Mouse (Mus musculus) midbrain, embryonic 13.5 days (tissue): Measurements from ENCODE around the gene Rhobtb1. TPM values are rescaled to one million over a fixed set of nuclear protein-coding genes. Genes with fewer than 3 reads are reported as not detected.

Experiments used
- ATAC-seq: fragments of 200-750 bp; cut with Nextera tagmentation; 2 replicates; pipeline ENCODE4 v1.8.0; 2017; ENCODE audit warnings: mild to moderate bottlenecking, moderate TSS enrichment, moderate library complexity
- H3K27ac ChIP-seq: fragments of 300-500 bp; sonication (generic); 2 replicates; pipeline ENCODE4 v1.5.1; 2015; ENCODE audit warnings: inconsistent platforms, mild to moderate bottlenecking, moderate library complexity
- H3K27me3 ChIP-seq: fragments of 300-500 bp; sonication (generic); 2 replicates; pipeline ENCODE4 v1.6.1; 2015; ENCODE audit warnings: mild to moderate bottlenecking, inconsistent platforms
- H3K36me3 ChIP-seq: fragments of 300-500 bp; sonication (generic); 2 replicates; pipeline ENCODE4 v1.6.1; 2015; ENCODE audit warnings: mild to moderate bottlenecking, inconsistent platforms
- H3K4me1 ChIP-seq: fragments of 300-500 bp; sonication (generic); replicated peaks from 2 replicates; pipeline ENCODE4 v1.6.1; 2015; ENCODE audit warnings: inconsistent platforms
- H3K4me2 ChIP-seq: fragments of 300-500 bp; sonication (generic); replicated peaks from 2 replicates; pipeline ENCODE4 v1.6.1; 2015; ENCODE audit warnings: moderate library complexity, mild to moderate bottlenecking, inconsistent platforms
- H3K4me3 ChIP-seq: fragments of 300-500 bp; sonication (generic); replicated peaks from 2 replicates; pipeline ENCODE4 v1.5.1; 2015; ENCODE audit warnings: mild to moderate bottlenecking, inconsistent platforms
- H3K9ac ChIP-seq: fragments of 300-500 bp; sonication (generic); replicated peaks from 2 replicates; pipeline ENCODE4 v1.6.1; 2015; ENCODE audit warnings: mild to moderate bottlenecking, inconsistent platforms
- H3K9me3 ChIP-seq: fragments of 300-500 bp; sonication (generic); 2 replicates; pipeline ENCODE4 v1.6.1; 2016; ENCODE audit warnings: mild to moderate bottlenecking, inconsistent platforms
- WGBS: fragments of 180-500 bp; shearing (Covaris S2); methylation state at CpG from one replicate; pipeline ENCODE4 v1.1.7; 2015; 5-methylcytosine and 5-hydroxymethylcytosine counted together
- polyA plus RNA-seq: library from polyadenylated mRNA; unstranded; fragments of >200 nt; fragmentation: Nextera tagmentation; extraction: Ambion mirVana; gene quantifications from 2 replicates; pipeline ENCODE4 v1.2.1, GENCODE M21; 2015

The Rhobtb1 gene
- polyA plus RNA-seq, 1 experiment from 2014 or later: 18.3 TPM

GRCm38 (mm10) chr10:69134356-69134755, 16.9 kb upstream of the Rhobtb1 start:
- Histone ChIP-seq H3K9ac (no peak overlapping the region), H3K27me3 (no peaks in the 10 kb centered on the region), H3K27ac (no peak overlapping the region), H3K36me3 (no peaks in the 10 kb centered on the region), H3K4me1 (peaks cover 4% of the 10 kb centered on the region; the same call in 1 of the 2 replicates), H3K4me3 (no peak overlapping the region), H3K9me3 (no peaks in the 10 kb centered on the region), H3K4me2 (no peak overlapping the region)
- ATAC-seq: no peak

DNA sequence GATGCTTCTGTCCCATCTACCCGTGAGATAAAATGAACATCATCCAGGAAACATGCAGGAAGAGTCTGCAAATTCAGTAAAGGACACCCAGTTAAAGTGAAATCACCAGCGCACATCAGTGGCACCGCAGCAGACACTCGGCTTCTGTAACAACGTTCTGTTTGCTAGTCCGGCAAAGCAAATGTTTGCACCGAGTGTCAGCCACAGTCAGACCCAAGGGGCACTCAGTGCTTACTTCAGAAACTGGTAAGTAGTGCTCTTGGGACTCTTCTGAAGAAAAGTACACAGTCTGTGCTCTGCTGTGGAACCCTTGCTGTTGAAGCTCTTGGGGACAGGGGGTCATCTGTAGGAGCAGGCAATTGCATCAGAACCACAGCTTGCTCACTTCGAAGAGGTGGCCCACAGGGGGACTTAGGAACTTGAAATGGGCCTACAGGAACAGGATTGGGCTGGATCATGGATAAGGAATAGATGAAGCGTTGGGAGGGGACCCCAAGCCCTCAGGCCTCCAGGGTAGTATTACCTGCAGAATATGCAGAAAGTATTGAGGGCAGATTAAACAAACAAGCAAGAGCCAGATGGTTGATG, 14.9 kb upstream of the Rhobtb1 start:
- H3K27ac ChIP-seq: no peak overlapping the region
- H3K9me3 ChIP-seq: no peaks in the 10 kb centered on the region
- no peaks in the 10 kb centered on the region for H3K36me3 ChIP-seq
- no peaks in the 10 kb centered on the region for H3K4me1 ChIP-seq
- 89% methylated on average over 9 of the region's 9 CpGs for WGBS
- H3K27me3 ChIP-seq: no peaks in the 10 kb centered on the region
- H3K4me2 ChIP-seq: no peak overlapping the region
- H3K9ac ChIP-seq: no peak overlapping the region
- no peak for ATAC-seq
- no peak overlapping the region for H3K4me3 ChIP-seq

DNA sequence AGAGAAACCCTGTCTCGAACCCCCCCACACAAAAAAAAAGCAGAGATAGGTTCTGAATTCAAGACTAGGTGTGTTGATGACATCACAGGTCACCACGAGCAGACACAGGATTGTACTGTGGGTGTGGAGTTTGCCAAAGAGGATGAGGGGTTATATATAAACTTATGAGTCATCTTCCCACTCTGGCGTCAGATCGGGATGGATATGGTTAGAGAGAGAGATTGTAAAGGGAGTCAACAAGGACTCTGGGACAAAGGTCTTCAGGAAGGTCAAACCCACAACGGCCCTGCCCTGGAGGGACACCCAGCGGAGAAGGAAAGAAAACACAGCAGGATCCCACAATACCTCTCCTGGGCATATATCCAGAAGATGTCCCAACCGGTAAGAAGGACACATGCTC, 2.0 kb upstream of the Rhobtb1 start:
- no peaks in the 10 kb centered on the region for H3K9me3 ChIP-seq
- no peaks in the 10 kb centered on the region for H3K27me3 ChIP-seq
- H3K36me3 ChIP-seq: no peaks in the 10 kb centered on the region
- no peaks in the 10 kb centered on the region for H3K4me1 ChIP-seq
- ATAC-seq: no peak
- H3K4me2 ChIP-seq: no peak overlapping the region
- no peak overlapping the region for H3K4me3 ChIP-seq
- no peak overlapping the region for H3K27ac ChIP-seq
- no peak overlapping the region for H3K9ac ChIP-seq
- 92% methylated on average over 7 of the region's 7 CpGs for WGBS

- H3K36me3 ChIP-seq: no peaks in the 10 kb centered on the region
- no peaks in the 10 kb centered on the region for H3K27me3 ChIP-seq
- H3K9ac ChIP-seq: no peak overlapping the region
- no peaks in the 10 kb centered on the region for H3K4me1 ChIP-seq
- no peak for ATAC-seq
- H3K27ac ChIP-seq: no peak overlapping the region
- no peak overlapping the region for H3K4me3 ChIP-seq
- H3K4me2 ChIP-seq: no peak overlapping the region
- no peaks in the 10 kb centered on the region for H3K9me3 ChIP-seq
- WGBS: 77% methylated on average over 4 of the region's 4 CpGs
These were observed 1.7 kb downstream of the Rhobtb1 start for GRCm38 (mm10) chr10:69152971-69153370.

DNA sequence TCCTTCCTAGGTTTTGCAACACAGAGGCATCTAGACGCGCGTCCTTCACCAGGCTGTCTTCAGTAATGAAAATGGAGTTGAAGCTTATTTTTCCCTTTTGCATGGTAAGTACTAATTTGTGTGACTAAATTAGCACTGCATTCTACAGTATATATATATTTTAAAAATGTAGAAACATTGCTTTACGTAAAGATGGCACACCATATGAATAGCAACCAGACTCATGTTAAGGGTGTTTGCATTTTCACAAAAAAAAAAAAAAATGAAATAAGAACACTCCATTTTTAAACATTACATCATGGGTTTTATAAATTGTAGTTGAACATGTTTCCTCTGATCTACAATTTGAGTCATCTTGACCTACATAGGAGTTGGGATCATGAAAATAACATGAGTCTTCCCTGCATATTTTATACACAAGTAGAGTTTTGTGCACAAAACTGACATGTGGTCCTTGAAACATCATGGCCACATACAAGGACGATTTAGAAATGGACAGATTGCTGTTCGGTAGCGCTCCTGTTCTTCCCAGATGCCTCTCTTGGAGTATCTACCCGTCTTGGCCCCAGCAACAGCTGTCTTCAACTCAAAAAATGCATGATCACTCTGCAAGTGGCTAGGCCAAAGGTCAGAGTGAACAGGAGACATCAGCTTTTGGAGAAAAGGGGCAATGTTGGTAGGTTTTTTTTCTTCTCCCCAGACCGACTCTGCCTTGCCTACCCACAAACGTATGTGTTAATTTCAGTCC, 4.4 kb downstream of the Rhobtb1 start:
- Histone ChIP-seq H3K27me3 (no peaks in the 10 kb centered on the region), H3K27ac (no peak overlapping the region), H3K9me3 (no peaks in the 10 kb centered on the region), H3K4me2 (no peak overlapping the region), H3K36me3 (no peaks in the 10 kb centered on the region), H3K4me1 (no peaks in the 10 kb centered on the region), H3K4me3 (no peak overlapping the region), H3K9ac (no peak overlapping the region)
- 93% methylated on average over 10 of the region's 10 CpGs for WGBS
- no peak for ATAC-seq

GRCm38 (mm10) chr10:69156462-69156861, 5.2 kb downstream of the Rhobtb1 start:
- WGBS: 73% methylated on average over 6 of the region's 6 CpGs
- ATAC-seq: no peak
- Histone ChIP-seq H3K27me3 (no peaks in the 10 kb centered on the region), H3K4me3 (no peak overlapping the region), H3K27ac (no peak overlapping the region), H3K4me2 (no peak overlapping the region), H3K36me3 (no peaks in the 10 kb centered on the region), H3K9ac (no peak overlapping the region), H3K9me3 (no peaks in the 10 kb centered on the region), H3K4me1 (no peaks in the 10 kb centered on the region)

GRCm38 (mm10) chr10:69157471-69157870, 6.2 kb downstream of the Rhobtb1 start:
- Histone ChIP-seq H3K4me2 (no peak overlapping the region), H3K9ac (no peak overlapping the region), H3K4me3 (no peak overlapping the region), H3K27me3 (no peaks in the 10 kb centered on the region), H3K4me1 (no peaks in the 10 kb centered on the region), H3K27ac (no peak overlapping the region), H3K36me3 (no peaks in the 10 kb centered on the region), H3K9me3 (no peaks in the 10 kb centered on the region)
- WGBS: 84% methylated on average over 2 of the region's 2 CpGs
- no peak for ATAC-seq

GRCm38 (mm10) chr10:69160877-69161276, 9.6 kb downstream of the Rhobtb1 start:
- 92% methylated on average over 2 of the region's 2 CpGs for WGBS
- H3K27me3 ChIP-seq: no peaks in the 10 kb centered on the region
- no peak overlapping the region for H3K4me2 ChIP-seq
- no peak overlapping the region for H3K4me3 ChIP-seq
- no peaks in the 10 kb centered on the region for H3K4me1 ChIP-seq
- no peaks in the 10 kb centered on the region for H3K9me3 ChIP-seq
- no peak overlapping the region for H3K9ac ChIP-seq
- no peaks in the 10 kb centered on the region for H3K36me3 ChIP-seq
- ATAC-seq: no peak
- no peak overlapping the region for H3K27ac ChIP-seq

DNA sequence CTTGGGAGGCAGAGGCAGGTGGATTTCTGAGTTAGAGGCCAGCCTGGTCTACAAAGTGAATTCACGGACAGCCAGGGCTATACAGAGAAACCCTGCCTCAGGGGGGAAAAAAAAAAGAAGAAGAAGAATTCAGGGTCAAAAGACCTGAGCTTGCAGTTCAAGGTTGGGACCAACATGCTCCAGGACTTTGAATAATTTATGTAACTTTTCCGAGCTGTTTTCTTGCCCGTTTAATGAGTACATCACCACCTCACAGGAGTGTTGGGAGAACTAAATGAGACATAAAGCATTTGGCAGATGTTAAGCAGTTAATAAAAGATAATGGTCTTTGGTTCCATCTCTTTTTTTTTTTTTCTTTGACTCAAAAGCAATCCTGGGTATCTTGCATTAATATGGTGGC, 10.3 kb downstream of the Rhobtb1 start:
- Histone ChIP-seq H3K4me3 (no peak overlapping the region), H3K9me3 (no peaks in the 10 kb centered on the region), H3K4me1 (no peaks in the 10 kb centered on the region), H3K4me2 (no peak overlapping the region), H3K27me3 (no peaks in the 10 kb centered on the region), H3K36me3 (no peaks in the 10 kb centered on the region), H3K9ac (no peak overlapping the region), H3K27ac (no peak overlapping the region)
- ATAC-seq: no peak
- WGBS: 78% methylated on average over 3 of the region's 3 CpGs

GRCm38 (mm10) chr10:69162577-69162976, 11.3 kb downstream of the Rhobtb1 start:
- Histone ChIP-seq H3K9me3 (no peaks in the 10 kb centered on the region), H3K9ac (no peak overlapping the region)
- WGBS: 86% methylated on average over 5 of the region's 5 CpGs

GRCm38 (mm10) chr10:69163216-69163615, 12.0 kb downstream of the Rhobtb1 start:
- Histone ChIP-seq H3K36me3 (no peaks in the 10 kb centered on the region), H3K9ac (no peak overlapping the region), H3K27me3 (no peaks in the 10 kb centered on the region), H3K4me1 (no peaks in the 10 kb centered on the region), H3K27ac (no peak overlapping the region), H3K4me2 (no peak overlapping the region), H3K4me3 (no peak overlapping the region), H3K9me3 (no peaks in the 10 kb centered on the region)
- no peak for ATAC-seq
- 88% methylated on average over 5 of the region's 5 CpGs for WGBS

More at GRCm38 (mm10) chr10:69162577-69162976, 11.3 kb downstream of the Rhobtb1 start:
- Histone ChIP-seq H3K4me3 (no peak overlapping the region), H3K27ac (no peak overlapping the region), H3K36me3 (no peaks in the 10 kb centered on the region), H3K4me2 (no peak overlapping the region), H3K4me1 (no peaks in the 10 kb centered on the region), H3K27me3 (no peaks in the 10 kb centered on the region)
- no peak for ATAC-seq

- Histone ChIP-seq H3K27me3 (no peaks in the 10 kb centered on the region), H3K9me3 (no peaks in the 10 kb centered on the region), H3K36me3 (no peaks in the 10 kb centered on the region), H3K4me1 (no peaks in the 10 kb centered on the region), H3K4me3 (no peak overlapping the region), H3K4me2 (no peak overlapping the region), H3K9ac (no peak overlapping the region), H3K27ac (no peak overlapping the region)
- no peak for ATAC-seq
- 69% methylated on average over 7 of the region's 7 CpGs for WGBS
These were observed 13.9 kb downstream of the Rhobtb1 start for GRCm38 (mm10) chr10:69165125-69165524.

DNA sequence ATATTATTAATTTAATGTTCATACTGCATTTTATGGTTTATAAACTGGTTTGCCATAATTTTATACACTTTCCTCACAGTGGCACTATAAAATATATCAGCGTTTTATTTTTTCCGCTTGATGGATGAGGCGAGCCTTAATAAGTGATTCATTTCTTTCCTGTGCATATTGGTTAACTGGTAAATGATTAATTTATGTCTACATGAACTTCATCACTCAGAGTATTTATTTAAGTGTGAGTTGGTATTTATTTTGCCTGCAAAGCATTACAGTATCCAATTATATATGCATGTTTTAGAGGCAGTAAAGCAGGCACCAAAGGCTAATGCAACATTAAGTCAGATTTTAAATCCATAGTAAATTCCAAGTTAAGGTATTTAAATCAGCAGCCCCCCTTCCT, 14.6 kb downstream of the Rhobtb1 start:
- Histone ChIP-seq H3K4me2 (no peak overlapping the region), H3K27ac (no peak overlapping the region), H3K9ac (no peak overlapping the region), H3K27me3 (no peaks in the 10 kb centered on the region), H3K4me3 (no peak overlapping the region), H3K4me1 (no peaks in the 10 kb centered on the region), H3K36me3 (no peaks in the 10 kb centered on the region), H3K9me3 (no peaks in the 10 kb centered on the region)
- no peak for ATAC-seq
- WGBS: 88% methylated on average over 3 of the region's 3 CpGs
